Mouse (Mus musculus): ENCODE results near the gene Lag3. TPM values are rescaled to one million over a fixed set of nuclear protein-coding genes. Genes with fewer than 3 reads are reported as not detected.

The Lag3 gene
- total and polyA plus RNA-seq, 3 experiments = 0.52 to 2.0 (median 1.2) TPM

- dilution Hi-C loops (cut with MboI; ENCODE audit: extremely low pct_ligation_motif_present, extremely low pct_unique_long_range_greater_than_20kb, low sequenced_read_pairs) = no loop called here
- TF ChIP-seq BHLHE40 (IDR thresholded peaks at IDR 0.05; ENCODE audit: low read depth, low read length) = no peak
- TF ChIP-seq CHD1 (IDR thresholded peaks at IDR 0.05; ENCODE audit: low read depth, low read length) = no peak
- DNase-seq (ENCODE audit: extremely low read depth) = no peak
These were observed 18.7 kb upstream of the Lag3 start for GRCm38 (mm10) chr6:124930231-124930630.

GRCm38 (mm10) chr6:124925941-124926340, 14.4 kb upstream of the Lag3 start:
- H3K9me3 ChIP-seq (replicated peaks; ENCODE audit: low read length) = no peaks in the 10 kb centered on the region
- TF ChIP-seq ETS1 (conservative IDR thresholded peaks at IDR 0.05; ENCODE audit: low read depth, low read length) = no peak
- TF ChIP-seq USF2 (conservative IDR thresholded peaks at IDR 0.05; ENCODE audit: low read depth, low read length) = no peak
- no peak for TF ChIP-seq ZKSCAN1 (IDR thresholded peaks at IDR 0.05; ENCODE audit: borderline replicate concordance, low read depth, low read length)
- TF ChIP-seq TCF12 (IDR thresholded peaks at IDR 0.05; ENCODE audit: low read depth, low read length) = no peak
- TF ChIP-seq MAZ (IDR thresholded peaks at IDR 0.05; ENCODE audit: low read depth, low read length) = no peak
- TF ChIP-seq CTCF (conservative IDR thresholded peaks at IDR 0.05 in 1 of 2, IDR thresholded peaks at IDR 0.05 in 1 of 2; ENCODE audit: low read depth in 2 of 2, low read length in 2 of 2) = no peak
- TF ChIP-seq E2F4 (IDR thresholded peaks at IDR 0.05; ENCODE audit: insufficient replicate concordance, low read depth, low read length) = no peak
- TF ChIP-seq GABPA (IDR thresholded peaks at IDR 0.05; ENCODE audit: insufficient replicate concordance, low read depth, low read length) = no peak
- TF ChIP-seq MYC (IDR thresholded peaks at IDR 0.05; ENCODE audit: low read depth, low read length) = no peak
- no peak for TF ChIP-seq KAT2A (IDR thresholded peaks at IDR 0.05; ENCODE audit: insufficient replicate concordance, low read length)
- no peaks in the 10 kb centered on the region for H3K27me3 ChIP-seq (replicated peaks)
- in situ Hi-C loops (cut with MboI; ENCODE audit: low pct_ligation_motif_present, low pct_unique_long_range_greater_than_20kb, low sequenced_read_pairs) (no loop called here), dilution Hi-C loops (cut with MboI; ENCODE audit: extremely low pct_ligation_motif_present, extremely low pct_unique_long_range_greater_than_20kb, low sequenced_read_pairs) (no loop called here)
- H3K4me3 ChIP-seq (replicated peaks in 1 of 3; ENCODE audit: low read depth in 2 of 3, low read length in 2 of 3, poor library complexity in 1 of 3) = no peak overlapping the region
- no peak for DNase-seq (ENCODE audit: extremely low read depth)
- no peaks in the 10 kb centered on the region for H3K79me2 ChIP-seq (replicated peaks; ENCODE audit: control insufficient read depth, extremely low read depth, insufficient read depth, poor library complexity, severe bottlenecking)
- no peak overlapping the region for H3K9ac ChIP-seq (ENCODE audit: insufficient read depth, low read depth)
- H3K4me1 ChIP-seq (ENCODE audit: control insufficient read depth in 1 of 2, insufficient read depth in 2 of 2) = peaks cover 0 to 19% of the 10 kb centered on the region in 2 experiments; a peak in 3 of 4 replicates
- no peak overlapping the region for H3K27ac ChIP-seq (ENCODE audit: insufficient read depth, low read depth)
- no peaks in the 10 kb centered on the region for H3K36me3 ChIP-seq (replicated peaks in 1 of 2; ENCODE audit: control insufficient read depth in 1 of 2, insufficient read depth in 1 of 2, low read length in 1 of 2)
- no peak overlapping the region for H3K4me2 ChIP-seq (ENCODE audit: insufficient read depth, low read depth, poor library complexity, severe bottlenecking)

More at GRCm38 (mm10) chr6:124930231-124930630, 18.7 kb upstream of the Lag3 start:
- in situ Hi-C loops (cut with MboI; ENCODE audit: low pct_ligation_motif_present, low pct_unique_long_range_greater_than_20kb, low sequenced_read_pairs) = loop anchor here (10.0 kb wide), 1 partner anchor 85 kb away; the partner anchor contains the start of gene Gnb3
- Histone ChIP-seq H3K27ac (ENCODE audit: insufficient read depth, low read depth) (no peak overlapping the region), H3K9me3 (replicated peaks; ENCODE audit: low read length) (peaks cover 2% of the 10 kb centered on the region), H3K4me3 (replicated peaks in 1 of 3; ENCODE audit: low read depth in 2 of 3, low read length in 2 of 3, poor library complexity in 1 of 3) (peak overlapping the region; percentile 22 to 95 (median 43)), H3K4me2 (ENCODE audit: insufficient read depth, low read depth, poor library complexity, severe bottlenecking) (peak overlapping the region; percentile 83), H3K36me3 (replicated peaks in 1 of 2; ENCODE audit: control insufficient read depth in 1 of 2, insufficient read depth in 1 of 2, low read length in 1 of 2) (peaks cover 21 to 27% of the 10 kb centered on the region in 2 experiments), H3K27me3 (replicated peaks) (no peaks in the 10 kb centered on the region), H3K4me1 (ENCODE audit: control insufficient read depth in 1 of 2, insufficient read depth in 2 of 2) (peaks cover 5 to 18% of the 10 kb centered on the region in 2 experiments), H3K79me2 (replicated peaks; ENCODE audit: control insufficient read depth, extremely low read depth, insufficient read depth, poor library complexity, severe bottlenecking) (peaks cover 14% of the 10 kb centered on the region), H3K9ac (ENCODE audit: insufficient read depth, low read depth) (peak overlapping the region; percentile 54; the same call in 1 of the 2 replicates)

GRCm38 (mm10) chr6:124925173-124925793, 13.8 kb upstream of the Lag3 start:
- Histone ChIP-seq H3K4me2 (ENCODE audit: insufficient read depth, low read depth, poor library complexity, severe bottlenecking) (no peak overlapping the region), H3K4me3 (replicated peaks in 1 of 3; ENCODE audit: low read depth in 2 of 3, low read length in 2 of 3, poor library complexity in 1 of 3) (no peak overlapping the region), H3K4me1 (ENCODE audit: control insufficient read depth in 1 of 2, insufficient read depth in 2 of 2) (peaks cover 0 to 23% of the 10 kb centered on the region in 2 experiments; a peak in 3 of 4 replicates), H3K9me3 (replicated peaks; ENCODE audit: low read length) (no peaks in the 10 kb centered on the region), H3K79me2 (replicated peaks; ENCODE audit: control insufficient read depth, extremely low read depth, insufficient read depth, poor library complexity, severe bottlenecking) (no peaks in the 10 kb centered on the region), H3K27ac (ENCODE audit: insufficient read depth, low read depth) (no peak overlapping the region), H3K36me3 (replicated peaks in 1 of 2; ENCODE audit: control insufficient read depth in 1 of 2, insufficient read depth in 1 of 2, low read length in 1 of 2) (no peaks in the 10 kb centered on the region), H3K9ac (ENCODE audit: insufficient read depth, low read depth) (no peak overlapping the region), H3K27me3 (replicated peaks) (no peaks in the 10 kb centered on the region)
- dilution Hi-C loops (cut with MboI; ENCODE audit: extremely low pct_ligation_motif_present, extremely low pct_unique_long_range_greater_than_20kb, low sequenced_read_pairs) = no loop called here
- no peak for DNase-seq (ENCODE audit: extremely low read depth)
- in situ Hi-C loops (cut with MboI; ENCODE audit: low pct_ligation_motif_present, low pct_unique_long_range_greater_than_20kb, low sequenced_read_pairs) = no loop called here
- TF ChIP-seq E2F4 (IDR thresholded peaks at IDR 0.05; ENCODE audit: insufficient replicate concordance, low read depth, low read length) (no peak), ETS1 (conservative IDR thresholded peaks at IDR 0.05; ENCODE audit: low read depth, low read length) (no peak), RAD21 (IDR thresholded peaks at IDR 0.05; ENCODE audit: low read depth, low read length) (no peak), PAX5 (IDR thresholded peaks at IDR 0.05; ENCODE audit: low read length) (no peak), SMC3 (IDR thresholded peaks at IDR 0.05; ENCODE audit: low read depth, low read length) (no peak)
